Mouse (Mus musculus) erythroblast, embryonic 14.5 days (primary cell): ENCODE data around the gene Mfn2. TPM values are rescaled to one million over a fixed set of nuclear protein-coding genes. Genes with fewer than 3 reads are reported as not detected.
"Not testable (repeated sequence)": the region's sequence is repeated elsewhere in the genome, so short reads cannot be mapped to it uniquely, and the experiment has no call there.

Experiments used
- H3K27me3 ChIP-seq: 2 replicates; pipeline ENCODE4 v1.6.1; 2012; ENCODE audit warnings: inconsistent platforms; ENCODE audit not compliant: control insufficient read depth
- H3K36me3 ChIP-seq: 2 replicates; pipeline ENCODE4 v1.6.1; 2012; ENCODE audit warnings: mild to moderate bottlenecking, inconsistent platforms; ENCODE audit not compliant: control insufficient read depth
- H3K4me1 ChIP-seq: 2 replicates; pipeline ENCODE4 v1.6.1; 2012; ENCODE audit warnings: inconsistent platforms; ENCODE audit not compliant: control insufficient read depth
- H3K4me3 ChIP-seq: replicated peaks from 2 replicates; pipeline ENCODE3; 2012; ENCODE audit warnings: moderate library complexity, mild to moderate bottlenecking, inconsistent platforms
- H3K9me3 ChIP-seq: 2 replicates; pipeline ENCODE4 v1.6.1; 2012; ENCODE audit warnings: low read length, inconsistent platforms, mixed read lengths; ENCODE audit not compliant: control insufficient read depth
- GATA1 ChIP-seq: IDR thresholded peaks from 2 replicates; pipeline ENCODE4 v1.6.1; 2012; ENCODE audit warnings: low read length, inconsistent platforms, mixed read lengths
- TAL1 ChIP-seq: IDR thresholded peaks from 3 replicates; pipeline ENCODE4 v1.6.1; 2012; ENCODE audit warnings: low read length, inconsistent platforms, mixed read lengths
- polyA plus RNA-seq: library from polyadenylated mRNA; stranded (reverse); fragments of >175 nt; gene quantifications from 2 replicates; pipeline ENCODE4 v1.2.3, GENCODE M21; 2012

The Mfn2 gene
- polyA plus RNA-seq, 1 experiment, result 0.89 TPM

DNA sequence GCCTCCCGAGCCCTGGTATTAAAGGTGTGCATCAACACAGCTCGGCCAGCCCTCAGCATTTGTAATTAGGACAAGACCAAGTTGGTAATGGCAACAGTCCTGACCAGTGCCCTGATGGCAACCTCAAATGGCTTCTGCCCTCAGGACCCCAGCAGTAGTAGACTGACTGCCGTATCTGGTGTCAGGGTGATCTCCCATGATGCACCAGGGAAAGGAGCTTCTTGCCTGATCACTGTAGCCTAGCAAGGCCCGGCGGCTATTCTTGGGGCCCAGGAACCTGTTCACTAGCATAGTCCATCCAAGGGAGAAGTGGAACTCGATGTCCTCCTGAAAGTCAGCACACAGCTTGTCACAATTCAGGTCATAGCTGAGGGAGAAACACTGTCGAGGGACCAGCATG lies 22.7 kb downstream of the Mfn2 start:
- Histone ChIP-seq H3K9me3 (no peaks in the 10 kb centered on the region), H3K4me1 (no peaks in the 10 kb centered on the region), H3K4me3 (no peak overlapping the region), H3K27me3 (no peaks in the 10 kb centered on the region), H3K36me3 (peaks cover 90% of the 10 kb centered on the region)
- TF ChIP-seq TAL1 (no peak), GATA1 (no peak)

DNA sequence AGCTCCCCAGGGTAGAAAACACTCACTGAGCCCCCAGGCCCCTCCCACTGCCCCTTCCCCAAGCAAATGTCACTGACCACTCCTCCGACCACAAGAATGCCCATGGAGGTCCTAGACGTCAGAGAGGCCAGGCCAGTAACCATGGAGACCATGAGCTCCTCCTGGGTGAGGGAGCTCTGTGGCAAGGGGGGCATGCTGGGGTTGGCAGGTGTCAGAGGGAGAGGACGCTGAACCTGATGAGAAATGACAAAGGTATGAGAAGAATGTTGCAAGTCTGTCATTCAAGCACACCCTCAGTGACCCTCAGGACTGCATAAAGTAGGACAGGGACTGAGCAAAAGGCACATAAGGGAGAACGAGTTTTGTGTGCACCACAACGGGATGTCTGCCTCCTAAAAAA lies 24.6 kb downstream of the Mfn2 start:
- TF ChIP-seq TAL1, result no peak
- TF ChIP-seq GATA1, result no peak
- Histone ChIP-seq H3K36me3 (peaks cover 92% of the 10 kb centered on the region), H3K4me1 (peaks cover 2% of the 10 kb centered on the region), H3K4me3 (no peak overlapping the region), H3K27me3 (no peaks in the 10 kb centered on the region), H3K9me3 (no peaks in the 10 kb centered on the region)

- TF ChIP-seq GATA1 (no peak), TAL1 (no peak)
- peaks cover 92% of the 10 kb centered on the region for H3K36me3 ChIP-seq
Measured at GRCm38 (mm10) chr4:147879456-147879855, 25.0 kb downstream of the Mfn2 start.

DNA sequence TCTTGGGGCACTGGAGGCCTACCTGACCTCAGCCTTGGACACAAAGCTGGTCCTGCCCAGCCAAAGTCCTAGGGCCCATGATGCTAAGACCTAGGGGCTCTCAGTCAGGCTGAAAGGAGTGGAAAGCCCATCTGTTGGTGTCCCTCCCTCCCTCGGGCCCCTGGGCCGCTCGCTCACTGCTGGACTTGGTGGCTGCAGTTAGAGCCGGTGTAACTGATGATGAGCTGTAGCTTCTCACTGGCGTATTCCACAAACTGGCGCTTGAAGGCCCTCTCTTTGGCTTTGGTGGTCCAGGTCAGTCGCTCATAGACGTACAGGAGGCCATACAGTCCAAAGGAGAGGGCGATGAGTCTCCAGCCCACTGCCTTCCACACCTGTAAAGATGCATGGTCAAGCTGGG lies 26.0 kb downstream of the Mfn2 start:
- H3K4me1 ChIP-seq, result peaks cover 2% of the 10 kb centered on the region
- H3K27me3 ChIP-seq, result no peaks in the 10 kb centered on the region
- no peaks in the 10 kb centered on the region for H3K9me3 ChIP-seq
- TF ChIP-seq TAL1 (no peak), GATA1 (no peak)
- peaks cover 93% of the 10 kb centered on the region for H3K36me3 ChIP-seq
- H3K4me3 ChIP-seq, result no peak overlapping the region

More at GRCm38 (mm10) chr4:147879456-147879855, 25.0 kb downstream of the Mfn2 start:
- no peak overlapping the region for H3K4me3 ChIP-seq
- peaks cover 2% of the 10 kb centered on the region for H3K4me1 ChIP-seq
- no peaks in the 10 kb centered on the region for H3K27me3 ChIP-seq
- H3K9me3 ChIP-seq, result no peaks in the 10 kb centered on the region

DNA sequence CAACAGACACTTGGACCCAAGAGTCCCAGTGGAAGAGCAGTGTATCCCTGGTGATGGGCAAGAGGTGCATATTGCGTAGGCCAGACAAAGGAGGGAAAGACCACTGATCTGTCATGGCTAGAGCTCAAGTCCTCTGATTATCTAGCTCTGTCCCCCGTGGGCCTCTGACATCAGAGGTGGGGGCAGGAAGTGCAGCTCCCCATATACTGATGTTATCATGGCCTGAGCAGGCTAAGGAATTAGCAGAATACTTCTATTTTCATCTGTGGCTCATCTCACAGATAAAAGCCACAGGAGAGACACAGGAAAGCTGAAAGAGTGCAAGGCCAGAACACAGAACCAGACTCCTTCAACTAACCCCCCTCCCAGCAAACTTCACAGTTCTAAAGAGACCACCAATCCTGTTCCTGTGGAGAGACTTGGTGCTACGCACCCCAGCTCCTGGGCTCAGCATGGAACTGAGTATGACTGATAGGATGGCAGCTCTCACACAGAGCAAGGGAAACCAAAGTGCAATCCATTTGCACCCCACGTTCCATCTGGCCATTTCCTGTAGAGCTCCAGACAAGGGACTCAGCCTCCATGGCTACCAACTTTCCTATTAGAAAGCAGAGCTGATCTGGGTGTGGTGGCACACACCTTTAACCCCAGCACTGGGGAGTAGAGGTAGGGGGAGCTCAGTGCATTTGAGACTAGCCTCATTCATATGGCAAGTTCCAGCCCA lies 28.5 kb downstream of the Mfn2 start:
- TF ChIP-seq TAL1 (no peak), GATA1 (no peak)
- Histone ChIP-seq H3K36me3 (peaks cover 82% of the 10 kb centered on the region), H3K9me3 (peaks cover 3% of the 10 kb centered on the region), H3K27me3 (no peaks in the 10 kb centered on the region), H3K4me1 (peaks cover 2% of the 10 kb centered on the region), H3K4me3 (no peak overlapping the region)

- H3K4me1 ChIP-seq, result peaks cover 29% of the 10 kb centered on the region
- peak overlapping the region; percentile 88 for H3K4me3 ChIP-seq
- TF ChIP-seq TAL1, result no peak
- no peak for TF ChIP-seq GATA1
- H3K36me3 ChIP-seq, result peaks cover 39% of the 10 kb centered on the region
- no peaks in the 10 kb centered on the region for H3K27me3 ChIP-seq
- H3K9me3 ChIP-seq, result peaks cover 10% of the 10 kb centered on the region
Measured at GRCm38 (mm10) chr4:147869238-147869637, 35.3 kb downstream of the Mfn2 start.

DNA sequence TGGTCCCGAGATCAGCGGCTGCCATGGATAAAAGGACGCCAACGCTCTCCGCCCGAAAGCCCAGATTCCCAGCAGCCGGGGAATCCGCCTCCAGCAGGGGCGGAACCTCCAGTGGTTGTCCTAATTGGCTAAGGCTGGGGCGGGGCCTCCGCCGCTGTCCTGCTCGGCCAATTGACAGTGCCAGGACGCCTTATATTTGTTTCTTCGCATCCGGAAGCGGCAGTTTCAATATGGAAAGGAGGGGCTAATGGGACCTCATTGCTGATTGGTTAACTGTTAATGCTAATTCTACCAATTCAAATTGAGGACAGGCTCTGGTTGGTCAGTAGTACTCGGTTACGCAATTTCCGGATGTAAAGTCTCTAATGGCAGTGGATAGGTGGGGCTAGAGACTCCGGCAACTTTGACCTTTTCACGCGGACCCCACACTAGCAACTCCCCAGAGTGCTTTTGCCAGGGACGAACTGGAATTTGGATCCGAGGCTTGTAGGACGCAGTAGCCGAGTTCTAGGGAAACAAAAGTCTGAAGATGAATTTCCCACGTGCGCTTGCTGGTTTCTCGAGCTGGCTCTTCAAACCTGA lies 36.0 kb downstream of the Mfn2 start, which contains the start of the genes Miip and Fv1:
Miip (minus strand) TSS at position 367 of the 582 bp plus-strand sequence.
Fv1 (plus strand) TSS at position 530 of the 582 bp plus-strand sequence.
- Histone ChIP-seq H3K9me3 (peaks cover 10% of the 10 kb centered on the region), H3K4me3 (peak within 1 kb of the TSS; percentile 88), H3K36me3 (peaks cover 38% of the 10 kb centered on the region), H3K27me3 (no peaks in the 10 kb centered on the region), H3K4me1 (peaks cover 29% of the 10 kb centered on the region)
- no peak for TF ChIP-seq TAL1
- no peak for TF ChIP-seq GATA1

DNA sequence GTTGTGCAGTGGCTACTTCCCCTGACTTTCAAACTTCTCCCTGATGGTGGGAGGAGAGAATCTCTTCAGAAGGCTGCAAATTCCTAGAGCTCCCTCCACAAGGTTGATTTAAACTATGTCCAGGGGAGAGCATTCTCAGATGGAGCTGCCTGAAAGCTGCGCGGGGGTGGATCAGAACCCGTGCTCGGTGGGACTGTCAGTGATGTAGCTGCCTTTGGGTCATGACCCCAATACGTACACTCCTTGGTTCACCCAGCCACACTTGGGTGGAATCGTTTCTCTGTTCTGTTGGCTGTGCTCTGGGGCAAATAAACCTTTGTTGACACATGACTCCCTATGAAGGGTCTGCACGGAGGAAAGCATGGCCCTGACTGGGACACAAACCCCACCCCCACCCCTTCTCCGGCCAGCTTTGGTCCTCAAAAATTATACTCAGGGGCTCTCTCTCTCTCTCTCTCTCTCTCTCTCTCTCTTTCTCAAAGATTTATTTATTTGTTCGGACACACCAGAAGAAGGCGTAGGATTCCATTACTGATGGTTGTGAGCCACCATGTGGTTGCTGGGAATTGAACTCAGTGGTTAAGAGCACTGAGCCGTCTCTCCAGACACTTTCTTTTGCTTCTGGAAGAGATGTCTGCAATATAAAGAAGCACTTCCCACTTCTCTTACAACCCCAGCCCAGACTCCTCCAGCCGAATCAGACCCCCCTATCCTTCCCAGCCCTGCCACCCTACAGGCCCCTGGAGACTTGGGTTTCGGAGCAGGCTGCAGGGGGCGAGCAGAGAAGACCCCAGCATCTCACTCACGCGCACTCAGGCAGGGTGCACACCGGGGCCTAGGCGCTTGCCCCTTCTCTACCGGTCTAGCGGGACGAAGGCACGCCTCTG lies 36.7 kb downstream of the Mfn2 start:
- peaks cover 38% of the 10 kb centered on the region for H3K36me3 ChIP-seq
- H3K4me1 ChIP-seq, result peaks cover 29% of the 10 kb centered on the region
- TF ChIP-seq TAL1, result no peak
- TF ChIP-seq GATA1, result no peak
- H3K27me3 ChIP-seq, result no peaks in the 10 kb centered on the region
- peak overlapping the region; percentile 88 for H3K4me3 ChIP-seq
- H3K9me3 ChIP-seq, result peaks cover 10% of the 10 kb centered on the region

- H3K9me3 ChIP-seq, H3K4me3 ChIP-seq, H3K27me3 ChIP-seq: not testable (repeated sequence)
- Histone ChIP-seq H3K36me3 (peaks cover 41% of the 10 kb centered on the region), H3K4me1 (peaks cover 29% of the 10 kb centered on the region)
Measured at GRCm38 (mm10) chr4:147866793-147867192, 37.7 kb downstream of the Mfn2 start.
